Mouse (Mus musculus): Measurements from ENCODE around the gene Bcl2l11. TPM values are rescaled to one million over a fixed set of nuclear protein-coding genes. Genes with fewer than 3 reads are reported as not detected.

Bcl2l11 gene
- polyA plus RNA-seq (2014; fragmentation: Nextera tagmentation; extraction: Ambion mirVana) = 15.1 and 15.3 TPM in 2 replicates

DNA sequence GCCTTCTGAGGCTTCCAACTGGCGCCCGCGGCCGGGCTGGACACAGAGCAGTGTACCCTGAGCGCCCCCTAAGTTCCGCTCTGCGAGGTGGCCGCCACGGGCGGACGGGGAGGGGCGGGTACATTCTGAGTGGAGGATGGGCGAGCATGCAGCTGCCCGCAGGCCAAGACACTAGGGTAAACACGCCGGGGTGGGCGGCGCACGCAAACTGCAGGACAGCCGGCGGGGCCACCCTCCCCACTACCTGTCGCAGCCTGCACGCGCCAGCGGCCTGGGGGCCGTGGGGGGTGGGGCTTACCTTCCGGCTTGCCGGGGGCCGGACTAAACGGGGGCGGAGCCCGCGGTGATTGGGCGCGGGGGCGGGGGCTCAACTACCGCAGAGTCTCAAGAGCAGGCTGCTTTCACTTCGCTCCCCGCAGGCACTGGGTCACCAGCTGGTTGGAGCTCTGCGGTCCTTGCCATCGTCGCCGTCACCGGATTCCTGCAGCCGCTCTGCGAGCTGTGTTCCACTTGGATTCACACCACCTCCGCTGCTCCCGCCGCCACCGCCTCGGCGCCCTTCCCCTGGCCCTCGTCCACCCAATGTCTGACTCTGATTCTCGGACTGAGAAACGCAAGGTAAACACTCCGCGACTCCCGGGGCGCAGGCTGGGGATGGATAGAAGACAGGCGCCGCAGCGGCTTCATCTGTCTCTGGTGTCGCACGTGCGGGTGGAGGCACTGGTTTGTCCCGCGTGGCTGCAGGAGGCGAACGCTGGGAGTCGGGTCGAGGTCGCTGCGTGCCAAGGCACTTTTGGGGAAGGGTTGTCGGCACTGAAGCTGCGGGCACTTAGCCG, at the start of gene Bcl2l11:
Gene Bcl2l11, plus strand, starts transcription at position 404 of the 836 bp plus-strand sequence.
- peaks cover 38% of the 10 kb centered on the region for H3K27me3 ChIP-seq (replicated peaks; ENCODE audit: control insufficient read depth, insufficient read depth, low read length)
- ATAC-seq (replicated peaks; ENCODE audit: low FRiP score) = peak; percentile 84
- WGBS = under 1% methylated on average over 71 of the region's 76 CpGs
- H3K9me3 ChIP-seq (ENCODE audit: control insufficient read depth, low read length) = no peaks in the 10 kb centered on the region
- H3K4me2 ChIP-seq = peak within 1 kb of the TSS; percentile 99
- peak within 1 kb of the TSS; percentile 86 for H3K9ac ChIP-seq (ENCODE audit: low read depth, low read length)
- H3K4me1 ChIP-seq (replicated peaks; ENCODE audit: control insufficient read depth, insufficient read depth, low read length) = peaks cover 22% of the 10 kb centered on the region
- DNase-seq (ENCODE audit: low spot score) = peak; percentile 98
- H3K4me3 ChIP-seq (ENCODE audit: low read depth, low read length) = peak within 1 kb of the TSS; percentile 85
- H3K27ac ChIP-seq (ENCODE audit: low read depth, low read length) = peak within 1 kb of the TSS; percentile 79
- H3K36me3 ChIP-seq (ENCODE audit: control insufficient read depth, insufficient read depth, low read length) = 0 out of 2 replicates have a peak, but pooled peaks cover 3% of the 10 kb centered on the region

GRCm38 (mm10) chr2:128076936-128077335, 48.9 kb upstream of the Bcl2l11 start:
- no peaks in the 10 kb centered on the region for H3K36me3 ChIP-seq (ENCODE audit: control insufficient read depth, insufficient read depth, low read length)
- no peaks in the 10 kb centered on the region for H3K4me1 ChIP-seq (replicated peaks; ENCODE audit: control insufficient read depth, insufficient read depth, low read length)
- WGBS = 80% methylated on average over 4 of the region's 4 CpGs
- no peaks in the 10 kb centered on the region for H3K27me3 ChIP-seq (replicated peaks; ENCODE audit: control insufficient read depth, insufficient read depth, low read length)
- DNase-seq (ENCODE audit: low spot score) = no peak
- no peak for ATAC-seq (replicated peaks; ENCODE audit: low FRiP score)
- no peaks in the 10 kb centered on the region for H3K9me3 ChIP-seq (ENCODE audit: control insufficient read depth, low read length)
- H3K4me2 ChIP-seq = no peak overlapping the region
- no peak overlapping the region for H3K9ac ChIP-seq (ENCODE audit: low read depth, low read length)
- H3K27ac ChIP-seq (ENCODE audit: low read depth, low read length) = no peak overlapping the region
- H3K4me3 ChIP-seq (ENCODE audit: low read depth, low read length) = no peak overlapping the region

- no peaks in the 10 kb centered on the region for H3K27me3 ChIP-seq (replicated peaks; ENCODE audit: control insufficient read depth, insufficient read depth, low read length)
- ATAC-seq (replicated peaks; ENCODE audit: low FRiP score) (no peak), DNase-seq (ENCODE audit: low spot score) (no peak)
- no peak overlapping the region for H3K9ac ChIP-seq (ENCODE audit: low read depth, low read length)
- no peak overlapping the region for H3K4me2 ChIP-seq
- H3K36me3 ChIP-seq (ENCODE audit: control insufficient read depth, insufficient read depth, low read length) = no peaks in the 10 kb centered on the region
- WGBS = 43% methylated on average over 5 of the region's 5 CpGs
- H3K4me1 ChIP-seq (replicated peaks; ENCODE audit: control insufficient read depth, insufficient read depth, low read length) = peaks cover under 1% of the 10 kb centered on the region; the same call in 1 of the 2 replicates
- no peaks in the 10 kb centered on the region for H3K9me3 ChIP-seq (ENCODE audit: control insufficient read depth, low read length)
- H3K27ac ChIP-seq (ENCODE audit: low read depth, low read length) = no peak overlapping the region
- H3K4me3 ChIP-seq (ENCODE audit: low read depth, low read length) = no peak overlapping the region
These were observed 47.0 kb upstream of the Bcl2l11 start for GRCm38 (mm10) chr2:128078859-128079258.

GRCm38 (mm10) chr2:128079316-128079715, 46.5 kb upstream of the Bcl2l11 start:
- Histone ChIP-seq H3K27me3 (replicated peaks; ENCODE audit: control insufficient read depth, insufficient read depth, low read length) (no peaks in the 10 kb centered on the region), H3K36me3 (ENCODE audit: control insufficient read depth, insufficient read depth, low read length) (no peaks in the 10 kb centered on the region), H3K9ac (ENCODE audit: low read depth, low read length) (no peak overlapping the region), H3K27ac (ENCODE audit: low read depth, low read length) (no peak overlapping the region), H3K4me3 (ENCODE audit: low read depth, low read length) (no peak overlapping the region), H3K4me1 (replicated peaks; ENCODE audit: control insufficient read depth, insufficient read depth, low read length) (peaks cover 5% of the 10 kb centered on the region; the same call in 1 of the 2 replicates), H3K9me3 (ENCODE audit: control insufficient read depth, low read length) (no peaks in the 10 kb centered on the region), H3K4me2 (no peak overlapping the region)
- no peak for ATAC-seq (replicated peaks; ENCODE audit: low FRiP score)
- DNase-seq (ENCODE audit: low spot score) = no peak
- WGBS = 70% methylated on average over 6 of the region's 6 CpGs

GRCm38 (mm10) chr2:128083844-128084243, 42.0 kb upstream of the Bcl2l11 start:
- WGBS = 12% methylated on average over 3 of the region's 3 CpGs
- no peak overlapping the region for H3K27ac ChIP-seq (ENCODE audit: low read depth, low read length)
- no peak for ATAC-seq (replicated peaks; ENCODE audit: low FRiP score)

GRCm38 (mm10) chr2:128084607-128085006, 41.2 kb upstream of the Bcl2l11 start:
- ATAC-seq (replicated peaks; ENCODE audit: low FRiP score) = peak; percentile 81
- Histone ChIP-seq H3K9ac (ENCODE audit: low read depth, low read length) (no peak overlapping the region), H3K27me3 (replicated peaks; ENCODE audit: control insufficient read depth, insufficient read depth, low read length) (no peaks in the 10 kb centered on the region), H3K27ac (ENCODE audit: low read depth, low read length) (no peak overlapping the region), H3K4me3 (ENCODE audit: low read depth, low read length) (no peak overlapping the region), H3K4me2 (no peak overlapping the region), H3K4me1 (replicated peaks; ENCODE audit: control insufficient read depth, insufficient read depth, low read length) (peaks cover 24% of the 10 kb centered on the region), H3K36me3 (ENCODE audit: control insufficient read depth, insufficient read depth, low read length) (no peaks in the 10 kb centered on the region), H3K9me3 (ENCODE audit: control insufficient read depth, low read length) (no peaks in the 10 kb centered on the region)
- 35% methylated on average over 5 of the region's 5 CpGs for WGBS
- DNase-seq (ENCODE audit: low spot score) = no peak

More at GRCm38 (mm10) chr2:128083844-128084243, 42.0 kb upstream of the Bcl2l11 start:
- Histone ChIP-seq H3K4me2 (no peak overlapping the region), H3K27me3 (replicated peaks; ENCODE audit: control insufficient read depth, insufficient read depth, low read length) (no peaks in the 10 kb centered on the region), H3K9ac (ENCODE audit: low read depth, low read length) (no peak overlapping the region), H3K4me1 (replicated peaks; ENCODE audit: control insufficient read depth, insufficient read depth, low read length) (peaks cover 24% of the 10 kb centered on the region), H3K9me3 (ENCODE audit: control insufficient read depth, low read length) (no peaks in the 10 kb centered on the region), H3K36me3 (ENCODE audit: control insufficient read depth, insufficient read depth, low read length) (no peaks in the 10 kb centered on the region), H3K4me3 (ENCODE audit: low read depth, low read length) (no peak overlapping the region)
- no peak for DNase-seq (ENCODE audit: low spot score)

GRCm38 (mm10) chr2:128085481-128085880, 40.4 kb upstream of the Bcl2l11 start:
- Histone ChIP-seq H3K9ac (ENCODE audit: low read depth, low read length) (no peak overlapping the region), H3K9me3 (ENCODE audit: control insufficient read depth, low read length) (no peaks in the 10 kb centered on the region), H3K4me2 (0 out of 2 replicates have a peak overlapping the region, but pooled peaks have one; percentile 13), H3K4me3 (ENCODE audit: low read depth, low read length) (no peak overlapping the region), H3K27me3 (replicated peaks; ENCODE audit: control insufficient read depth, insufficient read depth, low read length) (no peaks in the 10 kb centered on the region), H3K27ac (ENCODE audit: low read depth, low read length) (no peak overlapping the region), H3K4me1 (replicated peaks; ENCODE audit: control insufficient read depth, insufficient read depth, low read length) (peaks cover 24% of the 10 kb centered on the region), H3K36me3 (ENCODE audit: control insufficient read depth, insufficient read depth, low read length) (no peaks in the 10 kb centered on the region)
- 68% methylated on average over 1 of the region's 1 CpGs for WGBS
- ATAC-seq (replicated peaks; ENCODE audit: low FRiP score) (0 out of 2 replicates have a peak, but pooled peaks have one; percentile 16), DNase-seq (ENCODE audit: low spot score) (no peak)

GRCm38 (mm10) chr2:128086301-128086886, 39.4 kb upstream of the Bcl2l11 start:
- DNase-seq (ENCODE audit: low spot score) (no peak), ATAC-seq (replicated peaks; ENCODE audit: low FRiP score) (no peak)
- 64% methylated on average over 14 of the region's 14 CpGs for WGBS
- H3K4me2 ChIP-seq = no peak overlapping the region
- H3K9ac ChIP-seq (ENCODE audit: low read depth, low read length) = no peak overlapping the region
- H3K4me3 ChIP-seq (ENCODE audit: low read depth, low read length) = no peak overlapping the region
- peaks cover 24% of the 10 kb centered on the region for H3K4me1 ChIP-seq (replicated peaks; ENCODE audit: control insufficient read depth, insufficient read depth, low read length)
- H3K36me3 ChIP-seq (ENCODE audit: control insufficient read depth, insufficient read depth, low read length) = no peaks in the 10 kb centered on the region
- no peak overlapping the region for H3K27ac ChIP-seq (ENCODE audit: low read depth, low read length)
- no peaks in the 10 kb centered on the region for H3K9me3 ChIP-seq (ENCODE audit: control insufficient read depth, low read length)
- H3K27me3 ChIP-seq (replicated peaks; ENCODE audit: control insufficient read depth, insufficient read depth, low read length) = no peaks in the 10 kb centered on the region

Data from liver, embryonic 11.5 days (tissue).